Mouse (Mus musculus) CH12.LX (cell line): ENCODE measurements around the gene Pcnt. TPM values are rescaled to one million over a fixed set of nuclear protein-coding genes. Genes with fewer than 3 reads are reported as not detected.
A peak's percentile ranks its signal among the peaks of the same experiment; 100 is the strongest.

Source experiments
- DNase-seq: peaks from one replicate; pipeline ENCODE4 v3.0.0-alpha.2; 2013; ENCODE audit errors: extremely low read depth
- H3K27ac ChIP-seq: 2 replicates; pipeline ENCODE4 v1.5.1; 2012; ENCODE audit warnings: low read depth, mild to moderate bottlenecking, control low read depth, moderate library complexity; ENCODE audit not compliant: insufficient read depth
- H3K27me3 ChIP-seq: replicated peaks from 2 replicates; pipeline ENCODE3; 2012; ENCODE audit warnings: inconsistent platforms
- H3K36me3 ChIP-seq, 2 experiments: replicated peaks in 1 of 2; 2 replicates each; pipeline versions ENCODE3 to v1.6.1; 2012; ENCODE audit warnings: inconsistent platforms in 1 of 2, low read length in 1 of 2, mild to moderate bottlenecking in 1 of 2, mixed read lengths in 1 of 2, moderate library complexity in 1 of 2; ENCODE audit not compliant: control insufficient read depth in 1 of 2, insufficient read depth in 1 of 2
- H3K4me1 ChIP-seq, 2 experiments: 2 replicates each; pipeline ENCODE4 v1.6.1; 2012; ENCODE audit warnings: inconsistent platforms in 1 of 2, moderate library complexity in 1 of 2; ENCODE audit not compliant: insufficient read depth in 2 of 2, control insufficient read depth in 1 of 2
- H3K4me2 ChIP-seq: 2 replicates; pipeline ENCODE4 v1.6.1; 2012; ENCODE audit warnings: low read depth, mild to moderate bottlenecking, control low read depth; ENCODE audit not compliant: poor library complexity, insufficient read depth, severe bottlenecking
- H3K4me3 ChIP-seq, 3 experiments: fragments of 150-350 bp in 1 of 3; sonication (generic) in 1 of 3; replicated peaks in 1 of 3; 2 replicates each; pipeline versions ENCODE3 to v1.5.1; 2011 to 2012; ENCODE audit warnings: low read depth in 2 of 3, low read length in 2 of 3, mild to moderate bottlenecking in 2 of 3, moderate library complexity in 2 of 3, control low read depth in 1 of 3, improper control_type of control experiment in 1 of 3, inconsistent platforms in 1 of 3, mixed read lengths in 1 of 3; ENCODE audit not compliant: poor library complexity in 1 of 3
- H3K79me2 ChIP-seq: replicated peaks from 2 replicates; pipeline ENCODE4 v1.6.1; 2012; ENCODE audit warnings: mild to moderate bottlenecking, moderate library complexity; ENCODE audit not compliant: control insufficient read depth, poor library complexity, insufficient read depth, severe bottlenecking; ENCODE audit errors: extremely low read depth
- H3K9ac ChIP-seq: 2 replicates; pipeline ENCODE4 v1.6.1; 2012; ENCODE audit warnings: low read depth, mild to moderate bottlenecking, control low read depth, moderate library complexity; ENCODE audit not compliant: insufficient read depth
- H3K9me3 ChIP-seq: replicated peaks from 2 replicates; pipeline ENCODE3; 2012; ENCODE audit warnings: low read length, inconsistent platforms, mixed read lengths
- CHD1 ChIP-seq: IDR thresholded peaks from 2 replicates; pipeline ENCODE4 v1.6.1; 2012; ENCODE audit warnings: low read depth, low read length, improper control_type of control experiment, inconsistent platforms
- EP300 ChIP-seq: IDR thresholded peaks from 2 replicates; pipeline ENCODE4 v1.6.1; 2011; ENCODE audit warnings: low read length, improper control_type of control experiment
- ETS1 ChIP-seq: conservative IDR thresholded peaks from 2 replicates; pipeline ENCODE4 v1.6.1; 2012; ENCODE audit warnings: low read depth, mild to moderate bottlenecking, inconsistent platforms, low read length, improper control_type of control experiment, moderate library complexity
- GABPA ChIP-seq: IDR thresholded peaks from 2 replicates; pipeline ENCODE4 v1.6.1; 2012; ENCODE audit warnings: low read depth, low read length, improper control_type of control experiment, inconsistent platforms; ENCODE audit not compliant: insufficient replicate concordance
- HCFC1 ChIP-seq: IDR thresholded peaks from 2 replicates; pipeline ENCODE4 v1.6.1; 2012; ENCODE audit warnings: low read depth, mild to moderate bottlenecking, inconsistent platforms, low read length, improper control_type of control experiment
- IRF4 ChIP-seq: IDR thresholded peaks from 2 replicates; pipeline ENCODE4 v1.6.1; 2014; ENCODE audit warnings: low read depth, mild to moderate bottlenecking, inconsistent platforms, low read length, improper control_type of control experiment
- JUN ChIP-seq: IDR thresholded peaks from 2 replicates; pipeline ENCODE4 v1.6.1; 2011; ENCODE audit warnings: low read depth, mild to moderate bottlenecking, low read length, improper control_type of control experiment, moderate library complexity; ENCODE audit not compliant: insufficient read depth
- MAFK ChIP-seq: IDR thresholded peaks from 2 replicates; pipeline ENCODE4 v1.6.1; 2011; ENCODE audit warnings: low read length, improper control_type of control experiment; ENCODE audit not compliant: insufficient replicate concordance
- MAX ChIP-seq: IDR thresholded peaks from 2 replicates; pipeline ENCODE4 v1.6.1; 2011; ENCODE audit warnings: low read length, improper control_type of control experiment
- MAZ ChIP-seq: IDR thresholded peaks from 2 replicates; pipeline ENCODE4 v1.6.1; 2012; ENCODE audit warnings: low read depth, mild to moderate bottlenecking, inconsistent platforms, low read length, improper control_type of control experiment, moderate library complexity
- NELFE ChIP-seq: IDR thresholded peaks from 2 replicates; pipeline ENCODE4 v1.6.1; 2011; ENCODE audit warnings: low read depth, low read length, improper control_type of control experiment
- NRF1 ChIP-seq: IDR thresholded peaks from 2 replicates; pipeline ENCODE4 v1.6.1; 2014; ENCODE audit warnings: low read depth, mild to moderate bottlenecking, inconsistent platforms, low read length, improper control_type of control experiment, moderate library complexity
- POLR2A ChIP-seq: IDR thresholded peaks from 2 replicates; pipeline ENCODE4 v1.6.1; 2011; ENCODE audit warnings: low read depth, mild to moderate bottlenecking, improper control_type of control experiment, low read length
- POLR2AphosphoS2 ChIP-seq: IDR thresholded peaks from 2 replicates; pipeline ENCODE4 v1.6.1; 2011; ENCODE audit warnings: low read depth, low read length, improper control_type of control experiment
- RAD21 ChIP-seq: IDR thresholded peaks from 2 replicates; pipeline ENCODE4 v1.6.1; 2011; ENCODE audit warnings: low read depth, mild to moderate bottlenecking, low read length, improper control_type of control experiment, moderate library complexity
- RCOR1 ChIP-seq: conservative IDR thresholded peaks from 2 replicates; pipeline ENCODE4 v1.6.1; 2012; ENCODE audit warnings: low read depth, mild to moderate bottlenecking, inconsistent platforms, low read length, improper control_type of control experiment
- SIN3A ChIP-seq: IDR thresholded peaks from 2 replicates; pipeline ENCODE4 v1.6.1; 2012; ENCODE audit warnings: low read length, improper control_type of control experiment, inconsistent platforms
- UBTF ChIP-seq: IDR thresholded peaks from 2 replicates; pipeline ENCODE4 v1.6.1; 2012; ENCODE audit warnings: low read depth, mild to moderate bottlenecking, inconsistent platforms, low read length, improper control_type of control experiment, moderate library complexity
- USF2 ChIP-seq: conservative IDR thresholded peaks from 2 replicates; pipeline ENCODE4 v1.6.1; 2011; ENCODE audit warnings: low read depth, low read length, improper control_type of control experiment
- ZC3H11A ChIP-seq: IDR thresholded peaks from 2 replicates; pipeline ENCODE4 v1.6.1; 2012; ENCODE audit warnings: low read depth, mild to moderate bottlenecking, inconsistent platforms, low read length, improper control_type of control experiment
- ZKSCAN1 ChIP-seq: IDR thresholded peaks from 2 replicates; pipeline ENCODE4 v1.6.1; 2012; ENCODE audit warnings: low read depth, inconsistent platforms, low read length, improper control_type of control experiment, borderline replicate concordance
- dilution Hi-C: fragments of 300-500 bp; cut with MboI; formaldehyde crosslinking; loops from 2 replicates; pipeline ENCODE4 v1.14.3; 2020; ENCODE audit warnings: low sequenced_read_pairs; ENCODE audit not compliant: extremely low pct_unique_long_range_greater_than_20kb, extremely low pct_ligation_motif_present
- in situ Hi-C: fragments of 300-500 bp; cut with MboI; formaldehyde crosslinking; loops from 3 replicates; pipeline ENCODE4 v1.14.3; 2019; ENCODE audit warnings: low sequenced_read_pairs, low pct_ligation_motif_present, low pct_unique_long_range_greater_than_20kb, mixed read lengths
- polyA plus RNA-seq: library from polyadenylated mRNA; unstranded; fragments of >175 nt; gene quantifications from 2 replicates; pipeline ENCODE4 v1.2.1, GENCODE M21; 2012; ENCODE audit warnings: low read depth; ENCODE audit not compliant: insufficient read length
- total RNA-seq, 2 experiments: library from RNA; depleted of rRNA; stranded (reverse); fragments of 300-350 nt in 1 of 2; fragments of >200 nt in 1 of 2; gene quantifications; 2 replicates each; pipeline ENCODE4 v1.2.3; 2012 to 2014

The Pcnt gene
- total and polyA plus RNA-seq, 3 experiments = 22.2 to 30.2 (median 29.1) TPM

DNA sequence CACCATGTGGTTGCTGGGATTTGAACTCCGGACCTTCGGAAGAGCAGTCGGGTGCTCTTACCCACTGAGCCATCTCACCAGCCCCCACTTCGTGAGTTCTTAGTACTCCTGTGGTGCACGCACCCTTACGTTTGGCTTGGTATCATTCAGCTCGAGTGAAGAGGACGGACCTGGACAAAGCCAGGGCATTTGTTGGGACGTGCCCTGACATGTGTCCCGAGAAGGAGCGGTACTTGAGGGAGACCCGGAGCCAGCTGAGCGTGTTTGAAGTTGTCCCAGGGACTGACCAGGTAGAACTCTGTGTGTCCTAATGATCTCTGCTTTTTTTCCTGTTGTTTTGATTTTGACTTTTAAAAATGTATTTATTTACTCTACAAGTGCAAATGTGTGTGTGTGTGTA is 38.3 kb upstream of the Pcnt start:
- no peak for DNase-seq
- Histone ChIP-seq H3K27ac (no peak overlapping the region), H3K9ac (no peak overlapping the region), H3K36me3 (peaks cover 78 to 95% of the 10 kb centered on the region in 2 experiments), H3K4me3 (no peak overlapping the region)
- TF ChIP-seq MAZ = no peak
- TF ChIP-seq NELFE = no peak
- TF ChIP-seq USF2 = no peak
- TF ChIP-seq GABPA = no peak
- TF ChIP-seq RCOR1 = no peak
- TF ChIP-seq HCFC1 = no peak
- TF ChIP-seq EP300 = no peak
- TF ChIP-seq SIN3A = no peak
- no peak for TF ChIP-seq CHD1
- TF ChIP-seq ZC3H11A = no peak
- TF ChIP-seq NRF1 = no peak
- no peak for TF ChIP-seq POLR2AphosphoS2
- TF ChIP-seq POLR2A = no peak
- TF ChIP-seq JUN = no peak
- TF ChIP-seq MAX = no peak
- no peak for TF ChIP-seq RAD21
- TF ChIP-seq, all 38 proteins: peak for 0
- H3K4me2 ChIP-seq = no peak overlapping the region
- H3K4me1 ChIP-seq = peaks cover 4% of the 10 kb centered on the region in 2 experiments; a peak in 3 of 4 replicates
- no peaks in the 10 kb centered on the region for H3K9me3 ChIP-seq
- dilution Hi-C loops (no loop called here), in situ Hi-C loops (no loop called here)
- H3K79me2 ChIP-seq = no peaks in the 10 kb centered on the region
- H3K27me3 ChIP-seq = no peaks in the 10 kb centered on the region

DNA sequence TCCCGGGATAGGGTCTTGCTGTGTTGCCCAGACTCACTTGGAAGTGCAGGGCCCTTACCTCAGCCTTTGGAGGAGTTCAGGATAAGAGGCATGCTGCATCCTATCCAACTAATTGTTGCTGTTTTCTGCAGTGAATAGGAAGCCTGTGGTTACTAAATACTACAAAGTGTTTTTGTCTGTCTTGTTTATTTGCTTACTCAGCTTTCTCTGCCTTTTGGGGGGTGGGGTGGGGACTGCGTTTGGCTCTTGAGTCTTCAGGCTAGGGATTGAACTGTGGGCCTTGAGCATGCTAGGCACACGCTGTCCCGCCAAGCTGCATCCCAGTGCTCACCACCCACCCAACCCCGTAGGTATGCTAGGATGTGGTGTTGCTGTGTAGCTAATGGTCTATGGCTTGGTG is 31.2 kb upstream of the Pcnt start:
- dilution Hi-C loops = no loop called here
- H3K4me2 ChIP-seq = no peak overlapping the region
- H3K4me1 ChIP-seq = peaks cover 0 to 23% of the 10 kb centered on the region in 2 experiments; a peak in 2 of 4 replicates
- no peak overlapping the region for H3K4me3 ChIP-seq
- H3K9ac ChIP-seq = no peak overlapping the region
- H3K9me3 ChIP-seq = no peaks in the 10 kb centered on the region
- peaks cover 60 to 81% of the 10 kb centered on the region in 2 experiments for H3K36me3 ChIP-seq
- H3K27ac ChIP-seq = no peak overlapping the region
- DNase-seq = no peak
- H3K79me2 ChIP-seq = peaks cover 18% of the 10 kb centered on the region
- no peaks in the 10 kb centered on the region for H3K27me3 ChIP-seq
- TF ChIP-seq NRF1 = no peak
- no peak for TF ChIP-seq ETS1
- no peak for TF ChIP-seq IRF4
- TF ChIP-seq UBTF = no peak
- TF ChIP-seq MAFK = peak; percentile 57; the same call in 1 of the 2 replicates
- no peak for TF ChIP-seq ZKSCAN1
- TF ChIP-seq HCFC1 = no peak
- in situ Hi-C loops = loop anchor here (10.0 kb wide), 1 partner anchor 61 kb away; the partner anchor contains the start of gene Lss
